Mouse (Mus musculus) fibroblast of lung, adult 2 months (primary cell): ENCODE measurements around the gene H2-Ob.

Experiments used
- DNase-seq: peaks from one replicate; pipeline ENCODE4 v3.0.0-alpha.2; 2011; ENCODE audit warnings: low read depth

The H2-Ob gene

GRCm38 (mm10) chr17:34244656-34245055, 6.0 kb downstream of the H2-Ob start:
- DNase-seq: no peak

- no peak for DNase-seq
Observed at GRCm38 (mm10) chr17:34247047-34247446, 8.3 kb downstream of the H2-Ob start.

- no peak for DNase-seq
Observed at GRCm38 (mm10) chr17:34248764-34249163, 10.1 kb downstream of the H2-Ob start.

- DNase-seq: no peak
Observed at GRCm38 (mm10) chr17:34249361-34249760, 10.7 kb downstream of the H2-Ob start.

GRCm38 (mm10) chr17:34249878-34250277, 11.2 kb downstream of the H2-Ob start:
- DNase-seq: no peak

- DNase-seq: no peak
Observed at GRCm38 (mm10) chr17:34251666-34252065, 13.0 kb downstream of the H2-Ob start.

GRCm38 (mm10) chr17:34256501-34256900, 17.8 kb downstream of the H2-Ob start:
- DNase-seq: no peak

- peak; percentile 59 for DNase-seq
Observed at GRCm38 (mm10) chr17:34257594-34258375, 19.1 kb downstream of the H2-Ob start, which contains the start of gene H2-Ab1. TSS of gene H2-Ab1 (plus strand) at chr17:34257689.

GRCm38 (mm10) chr17:34260551-34260950, 21.8 kb downstream of the H2-Ob start:
- DNase-seq: no peak

- peak; percentile 28 for DNase-seq
Observed at GRCm38 (mm10) chr17:34261502-34261901, 22.8 kb downstream of the H2-Ob start.

GRCm38 (mm10) chr17:34263068-34263467, 24.4 kb downstream of the H2-Ob start:
- peak; percentile 53 for DNase-seq

- DNase-seq: no peak
Observed at GRCm38 (mm10) chr17:34263811-34264371, 25.2 kb downstream of the H2-Ob start.

- no peak for DNase-seq
Observed at GRCm38 (mm10) chr17:34264452-34265351, 26.0 kb downstream of the H2-Ob start.

- DNase-seq: no peak
Observed at GRCm38 (mm10) chr17:34268262-34268661, 29.6 kb downstream of the H2-Ob start.

- DNase-seq: no peak
Observed at GRCm38 (mm10) chr17:34268748-34269147, 30.0 kb downstream of the H2-Ob start.

GRCm38 (mm10) chr17:34269817-34270216, 31.1 kb downstream of the H2-Ob start:
- DNase-seq: no peak

- DNase-seq: no peak
Observed at GRCm38 (mm10) chr17:34270230-34270629, 31.5 kb downstream of the H2-Ob start.

- no peak for DNase-seq
Observed at GRCm38 (mm10) chr17:34270940-34271339, 32.2 kb downstream of the H2-Ob start.

- DNase-seq: no peak
Observed at GRCm38 (mm10) chr17:34272102-34272501, 33.4 kb downstream of the H2-Ob start.

- DNase-seq: no peak
Observed at GRCm38 (mm10) chr17:34280499-34281038, 41.9 kb downstream of the H2-Ob start.

- no peak for DNase-seq
Observed at GRCm38 (mm10) chr17:34281836-34282235, 43.1 kb downstream of the H2-Ob start.

GRCm38 (mm10) chr17:34285371-34285770, 46.7 kb downstream of the H2-Ob start:
- no peak for DNase-seq
